Mouse (Mus musculus): ENCODE measurements around the gene Pkmyt1.

GRCm38 (mm10) chr17:23682092-23682491, 44.0 kb upstream of the Pkmyt1 start:
- TF ChIP-seq GATA1 (IDR thresholded peaks at IDR 0.05; ENCODE audit: low read length) = no peak
- TF ChIP-seq TAL1 (IDR thresholded peaks at IDR 0.05; ENCODE audit: low read length) = no peak
